Mouse (Mus musculus) hindbrain, embryonic 11.5 days (tissue): Measurements from ENCODE around the gene Ptprg. TPM values are rescaled to one million over a fixed set of nuclear protein-coding genes. Genes with fewer than 3 reads are reported as not detected.

ENCODE experiments used
- ATAC-seq: fragments of 200-750 bp; cut with Nextera tagmentation; 2 replicates; pipeline ENCODE4 v1.8.0; 2017; ENCODE audit warnings: mild to moderate bottlenecking, moderate TSS enrichment, moderate library complexity; ENCODE audit not compliant: low FRiP score
- DNase-seq: peaks from one replicate; pipeline ENCODE4 v3.0.0-alpha.2; 2015; ENCODE audit warnings: low spot score
- H3K27ac ChIP-seq: fragments of 300-500 bp; sonication (generic); 2 replicates; pipeline ENCODE4 v1.5.1; 2014; ENCODE audit warnings: mild to moderate bottlenecking, low read depth, low read length
- H3K27me3 ChIP-seq: fragments of 300-500 bp; sonication (generic); 2 replicates; pipeline ENCODE4 v1.6.1; 2014; ENCODE audit warnings: mild to moderate bottlenecking, low read length, moderate library complexity, mixed read lengths; ENCODE audit not compliant: control insufficient read depth, insufficient read depth
- H3K36me3 ChIP-seq: fragments of 300-500 bp; sonication (generic); 2 replicates; pipeline ENCODE4 v1.6.1; 2014; ENCODE audit warnings: mild to moderate bottlenecking, low read length, moderate library complexity, mixed read lengths; ENCODE audit not compliant: control insufficient read depth, insufficient read depth
- H3K4me1 ChIP-seq: fragments of 300-500 bp; sonication (generic); replicated peaks from 2 replicates; pipeline ENCODE4 v1.6.1; 2014; ENCODE audit warnings: low read length, mixed read lengths; ENCODE audit not compliant: control insufficient read depth, insufficient read depth
- H3K4me2 ChIP-seq: fragments of 300-500 bp; sonication (generic); replicated peaks from 2 replicates; pipeline ENCODE4 v1.6.1; 2014; ENCODE audit warnings: mild to moderate bottlenecking, low read depth, low read length
- H3K4me3 ChIP-seq: fragments of 300-500 bp; sonication (generic); 2 replicates; pipeline ENCODE4 v1.5.1; 2014; ENCODE audit warnings: low read depth, low read length
- H3K9ac ChIP-seq: fragments of 300-500 bp; sonication (generic); 2 replicates; pipeline ENCODE4 v1.6.1; 2014; ENCODE audit warnings: low read depth, low read length
- H3K9me3 ChIP-seq: fragments of 300-500 bp; sonication (generic); 2 replicates; pipeline ENCODE4 v1.6.1; 2016; ENCODE audit warnings: low read length; ENCODE audit not compliant: control insufficient read depth
- WGBS: fragments of 180-500 bp; shearing (Covaris S2); extraction: QIAGEN DNeasy Blood & Tissue Kit; methylation state at CpG from one replicate; pipeline ENCODE4 v1.1.7; 2014; 5-methylcytosine and 5-hydroxymethylcytosine counted together
- polyA plus RNA-seq: library from polyadenylated mRNA; unstranded; fragments of >200 nt; fragmentation: Nextera tagmentation; extraction: Ambion mirVana; gene quantifications from 2 replicates; pipeline ENCODE4 v1.2.1, GENCODE M21; 2014

Ptprg gene
- polyA plus RNA-seq, 1 experiment from 2014 or later: 45.0 TPM

DNA sequence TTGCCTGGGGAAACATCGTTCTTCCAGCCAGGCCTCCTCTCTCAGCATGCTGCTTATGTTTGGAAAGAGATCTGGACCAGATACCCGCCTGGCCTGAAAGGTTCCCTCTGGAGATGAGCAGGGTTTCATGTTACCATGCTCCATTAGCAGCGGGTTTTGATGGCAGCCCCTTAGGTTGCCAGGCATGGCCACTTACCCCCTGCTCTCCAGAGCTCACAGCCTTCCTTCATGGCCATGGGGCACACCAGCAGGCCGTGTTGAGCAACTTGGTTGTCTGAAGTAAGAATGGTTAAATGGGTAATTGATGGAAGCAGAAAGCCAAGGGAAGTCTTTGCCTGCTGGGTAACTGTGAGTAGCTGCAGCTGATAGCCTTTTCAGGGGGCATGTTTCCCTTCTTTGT is 274.8 kb downstream of the Ptprg start:
- ATAC-seq (no peak), DNase-seq (no peak)
- no peak overlapping the region for H3K9ac ChIP-seq
- no peak overlapping the region for H3K4me3 ChIP-seq
- H3K27me3 ChIP-seq: no peaks in the 10 kb centered on the region
- H3K4me2 ChIP-seq: no peak overlapping the region
- no peaks in the 10 kb centered on the region for H3K36me3 ChIP-seq
- no peaks in the 10 kb centered on the region for H3K4me1 ChIP-seq
- 43% methylated on average over 4 of the region's 4 CpGs for WGBS
- no peak overlapping the region for H3K27ac ChIP-seq
- H3K9me3 ChIP-seq: no peaks in the 10 kb centered on the region

DNA sequence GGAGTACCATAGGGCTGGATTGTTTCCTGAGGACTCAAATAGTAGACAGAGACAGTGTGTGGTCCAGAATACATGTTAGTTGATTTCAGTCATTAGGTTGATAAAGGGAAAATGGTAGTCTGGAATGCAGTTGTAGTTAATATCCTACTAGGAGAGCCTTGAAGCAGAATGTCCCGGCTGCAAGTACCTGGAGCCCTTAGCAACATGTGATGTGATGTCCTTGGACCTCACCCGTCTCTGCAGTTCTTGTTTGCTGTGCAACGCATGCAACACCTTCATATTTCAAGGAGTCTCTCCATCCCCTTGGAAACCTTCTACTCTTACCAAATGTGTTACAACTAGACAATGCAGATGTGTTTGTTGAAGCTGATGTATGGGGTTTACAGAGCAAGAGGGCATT is 280.3 kb downstream of the Ptprg start:
- Histone ChIP-seq H3K4me1 (no peaks in the 10 kb centered on the region), H3K4me3 (no peak overlapping the region), H3K9me3 (no peaks in the 10 kb centered on the region), H3K4me2 (no peak overlapping the region), H3K36me3 (no peaks in the 10 kb centered on the region), H3K27me3 (no peaks in the 10 kb centered on the region), H3K9ac (no peak overlapping the region), H3K27ac (no peak overlapping the region)
- ATAC-seq (no peak), DNase-seq (no peak)
- WGBS: 91% methylated on average over 3 of the region's 3 CpGs

DNA sequence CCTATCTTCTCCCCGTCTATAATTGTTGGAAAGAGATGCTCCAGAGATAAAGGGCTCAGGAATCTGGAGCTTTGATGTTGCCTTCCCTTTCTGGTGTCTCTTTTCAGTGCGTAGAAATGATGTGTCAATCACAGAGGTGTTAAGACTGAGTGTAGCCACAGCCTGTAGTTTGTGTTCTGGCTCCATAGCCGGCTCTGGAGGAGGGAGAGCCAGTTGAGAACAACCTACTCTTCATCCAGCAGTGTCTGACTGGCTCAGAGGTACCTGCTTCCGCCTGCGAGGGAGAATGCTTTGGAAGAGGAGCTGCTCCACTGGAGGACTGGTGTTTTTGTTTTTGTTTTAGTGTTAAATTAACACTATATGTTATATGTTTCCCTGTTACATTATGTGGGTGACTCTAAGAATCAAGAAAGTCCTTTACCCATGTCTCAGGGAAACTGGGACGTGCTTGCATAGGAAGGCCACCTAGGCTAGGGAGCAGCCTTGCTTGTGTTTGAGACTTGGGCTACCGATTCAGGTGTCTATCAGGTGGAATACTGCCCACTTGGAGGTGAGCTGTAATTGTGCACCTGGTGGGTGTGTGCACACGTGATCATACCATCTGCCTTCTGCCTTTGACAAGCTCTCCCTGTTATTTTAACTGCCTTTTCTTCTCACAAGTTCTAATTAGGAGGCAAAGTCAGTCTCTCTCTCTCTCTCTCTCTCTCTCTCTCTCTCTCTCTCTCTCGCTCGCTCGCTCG is 282.5 kb downstream of the Ptprg start:
- Histone ChIP-seq H3K9ac (no peak overlapping the region), H3K4me1 (no peaks in the 10 kb centered on the region), H3K9me3 (no peaks in the 10 kb centered on the region), H3K36me3 (no peaks in the 10 kb centered on the region), H3K4me3 (no peak overlapping the region), H3K27ac (no peak overlapping the region), H3K27me3 (no peaks in the 10 kb centered on the region), H3K4me2 (no peak overlapping the region)
- ATAC-seq (no peak), DNase-seq (no peak)
- WGBS: 80% methylated on average over 12 of the region's 12 CpGs

DNA sequence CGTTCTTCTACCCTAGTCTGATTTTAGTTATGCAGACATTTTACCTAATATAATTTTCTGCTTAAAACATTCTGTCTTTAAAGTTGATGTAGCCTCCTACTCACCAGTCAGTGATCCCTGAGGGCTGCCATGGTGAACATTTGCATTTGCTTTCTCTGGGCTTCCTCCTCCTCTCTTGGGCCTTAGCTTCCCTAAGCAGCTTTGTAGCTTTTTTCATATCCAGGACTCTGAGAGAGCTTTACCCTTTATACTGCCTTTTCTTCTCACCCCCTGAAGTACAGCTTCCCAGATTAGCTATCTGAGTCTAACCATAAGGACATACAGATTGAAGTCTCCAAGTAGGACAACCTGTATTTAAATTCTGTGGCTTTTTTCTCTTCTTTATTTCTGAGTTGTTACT is 284.4 kb downstream of the Ptprg start:
- ATAC-seq: no peak
- DNase-seq: no peak
- no peaks in the 10 kb centered on the region for H3K27me3 ChIP-seq
- no peaks in the 10 kb centered on the region for H3K4me1 ChIP-seq
- H3K4me2 ChIP-seq: no peak overlapping the region
- no peaks in the 10 kb centered on the region for H3K36me3 ChIP-seq
- no peaks in the 10 kb centered on the region for H3K9me3 ChIP-seq
- no peak overlapping the region for H3K9ac ChIP-seq
- 88% methylated on average over 1 of the region's 1 CpGs for WGBS
- H3K27ac ChIP-seq: no peak overlapping the region
- H3K4me3 ChIP-seq: no peak overlapping the region

DNA sequence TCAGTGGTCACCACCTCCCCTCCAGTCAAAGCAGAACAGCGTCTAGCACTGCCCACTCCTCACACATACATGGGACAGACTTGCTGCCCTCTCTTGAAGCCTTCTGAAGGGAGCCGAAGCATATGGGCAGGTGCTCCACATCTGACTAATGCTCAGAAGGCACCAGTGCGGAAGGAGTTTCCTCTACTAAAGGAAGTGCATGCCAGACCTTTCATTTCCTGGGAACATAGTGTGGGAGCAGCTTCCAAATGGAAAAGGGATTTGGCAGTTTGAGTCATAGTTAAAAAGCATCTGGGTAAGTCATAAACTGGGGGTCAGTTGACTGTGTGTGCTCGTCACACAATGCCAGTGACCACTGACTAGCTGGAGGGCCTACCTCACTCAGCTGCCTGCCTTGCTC is 288.3 kb downstream of the Ptprg start:
- WGBS: 78% methylated on average over 4 of the region's 4 CpGs
- no peaks in the 10 kb centered on the region for H3K4me1 ChIP-seq

DNA sequence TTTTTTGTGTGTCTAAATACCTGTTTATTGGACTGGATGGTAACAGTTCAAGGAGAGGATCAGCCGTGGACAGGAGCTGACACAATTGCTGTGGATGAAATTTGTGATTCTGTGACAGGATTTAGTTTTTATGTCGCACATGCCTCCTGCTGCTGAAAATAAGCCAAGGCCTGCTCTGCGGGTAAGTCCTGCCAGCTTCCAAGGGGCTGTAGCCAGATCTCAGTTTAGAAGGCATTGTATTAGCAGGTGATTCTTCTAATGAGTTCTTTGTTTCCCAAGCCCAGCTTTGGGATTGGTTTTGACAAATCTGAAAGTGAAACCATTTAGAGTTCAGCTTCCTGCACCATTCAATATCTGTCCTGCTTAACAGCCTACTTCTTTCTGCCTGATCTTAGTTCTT is 299.6 kb downstream of the Ptprg start:
- no peak for ATAC-seq
- 90% methylated on average over 3 of the region's 3 CpGs for WGBS

More for the DNA sequence above, 288.3 kb downstream of the Ptprg start:
- H3K27me3 ChIP-seq: no peaks in the 10 kb centered on the region
- no peak overlapping the region for H3K9ac ChIP-seq
- H3K36me3 ChIP-seq: no peaks in the 10 kb centered on the region
- no peaks in the 10 kb centered on the region for H3K9me3 ChIP-seq
- H3K27ac ChIP-seq: no peak overlapping the region
- ATAC-seq: no peak
- no peak overlapping the region for H3K4me3 ChIP-seq
- no peak for DNase-seq
- H3K4me2 ChIP-seq: no peak overlapping the region

DNA sequence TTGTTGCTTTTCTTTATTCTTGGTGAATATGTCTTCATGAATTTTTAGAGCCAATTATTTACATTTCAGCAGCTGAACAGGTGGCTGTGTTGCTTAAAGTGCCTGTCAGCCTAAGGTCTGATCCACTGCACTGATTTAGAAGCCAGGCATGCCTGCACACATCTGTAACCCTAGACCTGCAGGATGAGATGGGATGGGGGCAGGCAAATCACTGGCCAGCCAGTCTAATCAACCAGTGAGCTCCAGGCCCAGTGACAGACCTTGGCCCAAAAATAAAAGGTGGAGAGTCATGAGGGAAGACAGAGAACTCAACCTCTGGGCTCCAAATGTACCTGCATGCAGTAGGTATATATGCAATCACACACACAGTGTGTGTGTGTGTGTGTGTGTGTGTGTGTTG is 302.2 kb downstream of the Ptprg start:
- H3K27ac ChIP-seq: no peak overlapping the region
- no peak overlapping the region for H3K9ac ChIP-seq
- ATAC-seq: no peak
- no peak for DNase-seq
- no peaks in the 10 kb centered on the region for H3K4me1 ChIP-seq
- no peaks in the 10 kb centered on the region for H3K27me3 ChIP-seq
- no peaks in the 10 kb centered on the region for H3K9me3 ChIP-seq
- no peak overlapping the region for H3K4me3 ChIP-seq
- no peak overlapping the region for H3K4me2 ChIP-seq
- H3K36me3 ChIP-seq: no peaks in the 10 kb centered on the region

More for the DNA sequence above, 299.6 kb downstream of the Ptprg start:
- Histone ChIP-seq H3K4me3 (no peak overlapping the region), H3K4me2 (no peak overlapping the region), H3K9ac (no peak overlapping the region), H3K27ac (no peak overlapping the region), H3K36me3 (no peaks in the 10 kb centered on the region), H3K27me3 (no peaks in the 10 kb centered on the region), H3K4me1 (no peaks in the 10 kb centered on the region), H3K9me3 (no peaks in the 10 kb centered on the region)
- no peak for DNase-seq

DNA sequence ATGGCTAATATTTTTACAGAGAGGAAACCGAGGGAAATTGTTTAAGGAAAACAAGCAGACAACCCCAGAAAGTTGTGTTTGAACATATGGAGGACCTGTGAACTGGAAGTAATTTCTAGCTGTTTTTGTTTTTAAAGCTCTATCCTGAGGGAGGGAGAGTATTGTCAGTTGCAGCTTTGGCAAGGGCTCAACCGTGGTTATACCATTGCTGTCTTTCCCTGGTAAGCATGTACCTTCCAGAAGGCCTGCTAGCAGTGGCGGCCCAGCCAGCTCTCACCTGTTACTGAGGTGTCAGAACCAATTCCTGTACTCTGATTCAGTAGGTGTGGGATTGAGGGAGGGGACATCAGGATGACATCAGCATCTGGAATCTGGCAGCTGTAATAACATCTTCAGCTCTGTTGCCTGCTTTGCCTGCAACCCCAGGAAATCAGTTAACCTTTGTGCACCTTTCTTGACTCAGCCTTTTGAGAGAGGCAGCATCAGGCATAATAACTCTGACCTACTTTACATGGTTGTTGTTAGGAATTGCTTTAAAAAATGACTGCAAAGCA is 304.7 kb downstream of the Ptprg start:
- ATAC-seq: no peak
- no peaks in the 10 kb centered on the region for H3K9me3 ChIP-seq
- no peaks in the 10 kb centered on the region for H3K27me3 ChIP-seq
- H3K36me3 ChIP-seq: no peaks in the 10 kb centered on the region
- no peak for DNase-seq
- H3K4me2 ChIP-seq: no peak overlapping the region
- H3K9ac ChIP-seq: no peak overlapping the region
- H3K4me1 ChIP-seq: no peaks in the 10 kb centered on the region
- H3K27ac ChIP-seq: no peak overlapping the region
- WGBS: 63% methylated on average over 3 of the region's 3 CpGs
- H3K4me3 ChIP-seq: no peak overlapping the region

DNA sequence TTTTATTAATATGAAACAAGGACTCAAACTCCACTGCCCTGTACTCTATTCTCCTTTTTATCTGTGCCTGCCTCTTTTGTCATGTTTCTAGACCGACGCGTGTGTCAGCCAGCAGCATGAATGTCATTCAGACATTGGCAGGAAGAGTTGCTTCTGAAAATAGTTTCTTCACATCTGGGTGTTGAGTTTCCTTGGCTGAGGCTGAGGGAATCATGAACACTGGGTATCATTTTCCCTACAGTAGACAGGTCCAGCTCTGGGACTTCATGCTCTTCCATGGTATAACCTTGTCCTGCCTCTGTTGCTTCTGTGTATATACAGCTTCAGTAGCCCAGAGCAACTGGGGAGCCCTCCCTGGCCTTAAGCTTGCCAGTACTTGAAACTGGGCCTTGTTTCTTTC is 310.0 kb downstream of the Ptprg start:
- Histone ChIP-seq H3K27me3 (no peaks in the 10 kb centered on the region), H3K4me3 (no peak overlapping the region), H3K36me3 (no peaks in the 10 kb centered on the region), H3K4me1 (no peaks in the 10 kb centered on the region), H3K4me2 (no peak overlapping the region), H3K9ac (no peak overlapping the region), H3K27ac (no peak overlapping the region), H3K9me3 (no peaks in the 10 kb centered on the region)
- 87% methylated on average over 3 of the region's 3 CpGs for WGBS
- no peak for ATAC-seq
- DNase-seq: no peak
